Mouse (Mus musculus) liver, postnatal 0 days (tissue): ENCODE results near the gene Gns. TPM values are rescaled to one million over a fixed set of nuclear protein-coding genes. Genes with fewer than 3 reads are reported as not detected.
A peak's percentile ranks its signal among the peaks of the same experiment; 100 is the strongest.

Experiments used
- ATAC-seq: fragments of 200-750 bp; cut with Nextera tagmentation; 2 replicates; pipeline ENCODE4 v1.8.0; 2017; ENCODE audit warnings: mild to moderate bottlenecking, moderate library complexity
- DNase-seq: peaks from one replicate; pipeline ENCODE4 v3.0.0-alpha.2; 2016
- H3K27ac ChIP-seq: fragments of 300-500 bp; sonication (generic); 2 replicates; pipeline ENCODE4 v1.5.1; 2014; ENCODE audit warnings: antibody characterized with exemption, moderate library complexity, mild to moderate bottlenecking, low read depth
- H3K27me3 ChIP-seq: fragments of 300-500 bp; sonication (generic); 2 replicates; pipeline ENCODE4 v1.6.1; 2014; ENCODE audit warnings: low read length, control low read depth, mixed read lengths; ENCODE audit not compliant: insufficient read depth
- H3K36me3 ChIP-seq: fragments of 300-500 bp; sonication (generic); replicated peaks from 2 replicates; pipeline ENCODE4 v1.6.1; 2014; ENCODE audit warnings: mild to moderate bottlenecking, control low read depth, low read length, moderate library complexity, mixed read lengths; ENCODE audit not compliant: insufficient read depth
- H3K4me1 ChIP-seq: fragments of 300-500 bp; sonication (generic); 2 replicates; pipeline ENCODE4 v1.6.1; 2014; ENCODE audit warnings: antibody characterized with exemption, mild to moderate bottlenecking, control low read depth; ENCODE audit not compliant: insufficient read depth
- H3K4me2 ChIP-seq: fragments of 300-500 bp; sonication (generic); 2 replicates; pipeline ENCODE4 v1.6.1; 2014; ENCODE audit warnings: low read depth, mild to moderate bottlenecking, low read length, moderate library complexity, mixed read lengths
- H3K4me3 ChIP-seq: fragments of 300-500 bp; sonication (generic); 2 replicates; pipeline ENCODE4 v1.5.1; 2014; ENCODE audit warnings: low read depth, low read length
- H3K9ac ChIP-seq: fragments of 300-500 bp; sonication (generic); replicated peaks from 2 replicates; pipeline ENCODE4 v1.6.1; 2014; ENCODE audit warnings: mild to moderate bottlenecking, moderate library complexity
- H3K9me3 ChIP-seq: fragments of 300-500 bp; sonication (generic); 2 replicates; pipeline ENCODE4 v1.6.1; 2016; ENCODE audit warnings: mild to moderate bottlenecking, control low read depth, low read length, mixed read lengths
- CTCF ChIP-seq: sonication (generic); IDR thresholded peaks from 2 replicates; pipeline ENCODE4 v1.5.1; 2016; ENCODE audit warnings: antibody characterized with exemption, low read depth
- EP300 ChIP-seq: IDR thresholded peaks from 2 replicates; pipeline ENCODE4 v1.6.1; 2016; ENCODE audit warnings: antibody characterized with exemption, low read depth, mild to moderate bottlenecking
- WGBS: fragments of 180-500 bp; shearing (Covaris S2); extraction: QIAGEN DNeasy Blood & Tissue Kit; methylation state at CpG from one replicate; pipeline ENCODE4 v1.1.7; 2014; ENCODE audit not compliant: insufficient replicate concordance; 5-methylcytosine and 5-hydroxymethylcytosine counted together
- polyA plus RNA-seq: library from polyadenylated mRNA; unstranded; fragments of >200 nt; fragmentation: Nextera tagmentation; extraction: Ambion mirVana; gene quantifications from 2 replicates; pipeline ENCODE4 v1.2.1, GENCODE M21; 2015

The Gns gene
- polyA plus RNA-seq, 1 experiment from 2014 or later, result 27.7 TPM

- ATAC-seq (no peak), DNase-seq (no peak)
- Histone ChIP-seq H3K27me3 (no peaks in the 10 kb centered on the region), H3K4me2 (no peak overlapping the region), H3K27ac (no peak overlapping the region), H3K36me3 (no peaks in the 10 kb centered on the region; the same call in 1 of the 2 replicates), H3K9ac (no peak overlapping the region; the same call in 1 of the 2 replicates), H3K4me1 (peaks cover 49% of the 10 kb centered on the region), H3K4me3 (no peak overlapping the region), H3K9me3 (no peaks in the 10 kb centered on the region)
- no peak for TF ChIP-seq CTCF
- TF ChIP-seq EP300, result no peak
- 75% methylated on average over 5 of the region's 5 CpGs for whole genome bisulfite sequencing
These were observed 60.2 kb downstream of the Gns start for GRCm38 (mm10) chr10:121425079-121425478.

- TF ChIP-seq CTCF, result no peak
- no peak for TF ChIP-seq EP300
- no peak for DNase-seq
- no peak overlapping the region for H3K27ac ChIP-seq
- 61% methylated on average over 14 of the region's 14 CpGs for WGBS
- no peak overlapping the region for H3K4me2 ChIP-seq
- no peaks in the 10 kb centered on the region for H3K9me3 ChIP-seq
- no peak overlapping the region for H3K9ac ChIP-seq
- H3K36me3 ChIP-seq, result no peaks in the 10 kb centered on the region; the same call in 1 of the 2 replicates
- H3K4me1 ChIP-seq, result peaks cover 50% of the 10 kb centered on the region
- ATAC-seq, result no peak
- H3K27me3 ChIP-seq, result no peaks in the 10 kb centered on the region
- H3K4me3 ChIP-seq, result no peak overlapping the region
These were observed 60.7 kb downstream of the Gns start for GRCm38 (mm10) chr10:121425506-121426025.

GRCm38 (mm10) chr10:121426458-121427070 is 61.7 kb downstream of the Gns start:
- no peaks in the 10 kb centered on the region; the same call in 1 of the 2 replicates for H3K36me3 ChIP-seq
- TF ChIP-seq CTCF (no peak), EP300 (no peak)
- 21% methylated on average over 5 of the region's 5 CpGs for WGBS
- H3K4me3 ChIP-seq, result no peak overlapping the region
- no peaks in the 10 kb centered on the region for H3K9me3 ChIP-seq
- H3K27ac ChIP-seq, result peak overlapping the region; percentile 72
- H3K4me1 ChIP-seq, result peaks cover 59% of the 10 kb centered on the region
- H3K9ac ChIP-seq, result no peak overlapping the region
- peak; percentile 52 for DNase-seq
- H3K27me3 ChIP-seq, result no peaks in the 10 kb centered on the region
- ATAC-seq, result no peak
- H3K4me2 ChIP-seq, result peak overlapping the region; percentile 26; the same call in 1 of the 2 replicates

GRCm38 (mm10) chr10:121427136-121427535 is 62.2 kb downstream of the Gns start:
- TF ChIP-seq EP300 (no peak), CTCF (peak; percentile 79)
- Histone ChIP-seq H3K27ac (peak overlapping the region; percentile 72), H3K36me3 (no peaks in the 10 kb centered on the region; the same call in 1 of the 2 replicates), H3K27me3 (no peaks in the 10 kb centered on the region), H3K9ac (no peak overlapping the region), H3K4me2 (peak overlapping the region; percentile 26; the same call in 1 of the 2 replicates), H3K9me3 (no peaks in the 10 kb centered on the region), H3K4me3 (no peak overlapping the region), H3K4me1 (peaks cover 65% of the 10 kb centered on the region)
- WGBS, result 58% methylated on average over 5 of the region's 5 CpGs
- ATAC-seq, result 0 out of 2 replicates have a peak, but pooled peaks have one; percentile 11
- peak; percentile 76 for DNase-seq

GRCm38 (mm10) chr10:121428011-121428711 is 63.3 kb downstream of the Gns start:
- 80% methylated on average over 15 of the region's 15 CpGs for WGBS
- ATAC-seq (peak; percentile 26; the same call in 1 of the 2 replicates), DNase-seq (no peak)
- Histone ChIP-seq H3K9ac (no peak overlapping the region), H3K27me3 (no peaks in the 10 kb centered on the region), H3K27ac (peak overlapping the region; percentile 56; the same call in 1 of the 2 replicates), H3K4me3 (no peak overlapping the region), H3K4me2 (no peak overlapping the region), H3K36me3 (no peaks in the 10 kb centered on the region; the same call in 1 of the 2 replicates), H3K9me3 (no peaks in the 10 kb centered on the region), H3K4me1 (peaks cover 75% of the 10 kb centered on the region)
- TF ChIP-seq CTCF (no peak), EP300 (no peak)

- Histone ChIP-seq H3K27me3 (no peaks in the 10 kb centered on the region), H3K4me1 (peaks cover 74% of the 10 kb centered on the region), H3K9ac (no peak overlapping the region), H3K36me3 (no peaks in the 10 kb centered on the region; the same call in 1 of the 2 replicates), H3K9me3 (no peaks in the 10 kb centered on the region), H3K27ac (peak overlapping the region; percentile 56), H3K4me3 (no peak overlapping the region), H3K4me2 (peak overlapping the region; percentile 62; the same call in 1 of the 2 replicates)
- ATAC-seq (peak; percentile 23), DNase-seq (no peak)
- WGBS, result 18% methylated on average over 2 of the region's 2 CpGs
- TF ChIP-seq CTCF (no peak), EP300 (peak; percentile 33; the same call in 1 of the 2 replicates)
These were observed 64.2 kb downstream of the Gns start for GRCm38 (mm10) chr10:121429089-121429488.
